15 mouse cellular contexts compared by ENCODE assay signal in the genomic region with DNA sequence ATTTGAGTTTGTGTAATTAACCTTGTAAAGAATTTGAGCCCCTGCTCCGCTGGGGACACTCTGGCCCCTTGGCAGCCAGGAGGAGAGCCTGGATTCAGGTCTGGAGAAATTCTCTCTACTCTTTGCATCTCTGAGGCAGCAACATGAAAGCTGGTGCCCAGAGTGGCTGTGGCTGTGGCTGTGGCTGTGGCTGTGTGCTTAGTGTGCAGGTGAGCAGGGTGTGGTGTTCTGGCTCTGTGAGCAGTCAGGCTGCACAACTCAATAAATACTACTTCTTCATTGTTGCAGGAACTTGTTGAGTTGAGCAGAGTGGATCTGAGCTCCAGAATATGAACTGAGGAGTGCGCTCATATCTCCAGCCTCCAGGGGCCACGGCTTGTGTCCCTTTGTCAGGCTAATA. TPM values are rescaled to one million over a fixed set of nuclear protein-coding genes. Genes with fewer than 3 reads are reported as not detected.
DNase-seq lines count a peak whose midpoint lies in the region; ATAC-seq and TF ChIP-seq lines count a peak whose summit lies in the region.
"Had no signal": no experiment of that assay in that cellular context is flagged by ENCODE, and none has a peak within 500 bp of the region (broad histone marks: within the 10 kb centered on the region; RNA-seq: fewer than 3 reads in every experiment).

No protein-coding gene starts in this region.

- no peak for TF ChIP-seq CTCF in lung, embryonic 14.5 days (IDR thresholded peaks at IDR 0.05; ENCODE audit: low read depth)

- H3K4me3 ChIP-seq in heart, embryonic 13.5 days: no peak overlapping the region
- H3K4me3 ChIP-seq in heart, embryonic 11.5 days (ENCODE audit: low read depth, low read length): no peak overlapping the region
- H3K4me3 ChIP-seq in lung, embryonic 14.5 days (ENCODE audit: low read depth, low read length): no peak overlapping the region
- no peak overlapping the region for H3K4me3 ChIP-seq in embryonic facial prominence, embryonic 13.5 days
- no peak overlapping the region for H3K4me3 ChIP-seq in stomach, embryonic 14.5 days (ENCODE audit: low read depth, low read length)
- H3K4me3 ChIP-seq: intestine, embryonic 15.5 days; layer of hippocampus, adult 2 months; left cerebral cortex, adult 2 months; liver, embryonic 12.5 days had no signal

- no peaks in the 10 kb centered on the region for H3K9me3 ChIP-seq in heart, embryonic 13.5 days
- no peaks in the 10 kb centered on the region for H3K9me3 ChIP-seq in heart, embryonic 11.5 days (replicated peaks; ENCODE audit: control insufficient read depth, low read length)
- no peaks in the 10 kb centered on the region for H3K9me3 ChIP-seq in lung, embryonic 14.5 days (ENCODE audit: low read depth, low read length)
- H3K9me3 ChIP-seq in embryonic facial prominence, embryonic 13.5 days: no peaks in the 10 kb centered on the region
- no peaks in the 10 kb centered on the region for H3K9me3 ChIP-seq in stomach, embryonic 14.5 days (ENCODE audit: control insufficient read depth, low read depth, low read length)
- H3K9me3 ChIP-seq: G1E; intestine, embryonic 15.5 days; liver, embryonic 12.5 days had no signal

- H3K9ac ChIP-seq in heart, embryonic 13.5 days: peak overlapping the region; percentile 67; the same call in 1 of the 2 replicates
- no peak overlapping the region for H3K9ac ChIP-seq in heart, embryonic 11.5 days (ENCODE audit: low read depth, low read length)
- H3K9ac ChIP-seq in lung, embryonic 14.5 days: no peak overlapping the region
- peak overlapping the region; percentile 62 for H3K9ac ChIP-seq in embryonic facial prominence, embryonic 13.5 days
- H3K9ac ChIP-seq in stomach, embryonic 14.5 days (replicated peaks; ENCODE audit: low read depth, low read length): no peak overlapping the region
- H3K9ac ChIP-seq: intestine, embryonic 15.5 days; liver, embryonic 12.5 days had no signal

- ATAC-seq in heart, embryonic 13.5 days (ENCODE audit: extremely low read depth, insufficient number of reproducible peaks, low FRiP score, low TSS enrichment): no peak
- no peak for ATAC-seq in heart, embryonic 11.5 days (replicated peaks; ENCODE audit: insufficient number of reproducible peaks, low FRiP score, low TSS enrichment)
- no peak for ATAC-seq in lung, embryonic 14.5 days (ENCODE audit: insufficient read depth)
- no peak for ATAC-seq in embryonic facial prominence, embryonic 13.5 days (ENCODE audit: insufficient number of reproducible peaks, insufficient read depth, low FRiP score, low TSS enrichment, low read depth)
- no peak for ATAC-seq in stomach, embryonic 14.5 days (ENCODE audit: insufficient number of reproducible peaks, insufficient read depth, low FRiP score, low read depth)
- ATAC-seq: liver, embryonic 12.5 days had no signal

- H3K27ac ChIP-seq in heart, embryonic 13.5 days (replicated peaks): no peak overlapping the region
- H3K27ac ChIP-seq in heart, embryonic 11.5 days (ENCODE audit: low read depth, low read length): no peak overlapping the region; the same call in 1 of the 2 replicates
- peak overlapping the region; percentile 10; the same call in 1 of the 2 replicates for H3K27ac ChIP-seq in lung, embryonic 14.5 days (ENCODE audit: low read depth)
- peak overlapping the region; percentile 68 for H3K27ac ChIP-seq in embryonic facial prominence, embryonic 13.5 days
- peak overlapping the region; percentile 66; the same call in 1 of the 2 replicates for H3K27ac ChIP-seq in stomach, embryonic 14.5 days (ENCODE audit: low read length)
- H3K27ac ChIP-seq: intestine, embryonic 15.5 days; layer of hippocampus, adult 2 months; left cerebral cortex, adult 2 months; liver, embryonic 12.5 days had no signal

- WGBS in heart, embryonic 13.5 days: 68% methylated on average over 3 of the region's 3 CpGs
- 80% methylated on average over 3 of the region's 3 CpGs for WGBS in heart, embryonic 11.5 days (ENCODE audit: insufficient replicate concordance)
- 60% methylated on average over 3 of the region's 3 CpGs for WGBS in lung, embryonic 14.5 days
- 67% methylated on average over 3 of the region's 3 CpGs for WGBS in embryonic facial prominence, embryonic 13.5 days
- WGBS in stomach, embryonic 14.5 days: 63% methylated on average over 3 of the region's 3 CpGs

- peaks cover 39% of the 10 kb centered on the region for H3K36me3 ChIP-seq in heart, embryonic 13.5 days
- H3K36me3 ChIP-seq in heart, embryonic 11.5 days (ENCODE audit: control insufficient read depth, insufficient read depth, low read length): peaks cover 11% of the 10 kb centered on the region; the same call in 1 of the 2 replicates
- peaks cover 32% of the 10 kb centered on the region for H3K36me3 ChIP-seq in lung, embryonic 14.5 days (ENCODE audit: insufficient read depth)
- peaks cover 51% of the 10 kb centered on the region for H3K36me3 ChIP-seq in embryonic facial prominence, embryonic 13.5 days
- H3K36me3 ChIP-seq in stomach, embryonic 14.5 days (ENCODE audit: control insufficient read depth, insufficient read depth, low read length): peaks cover 20% of the 10 kb centered on the region

- no peak for DNase-seq in lung, embryonic 14.5 days
- no peak for DNase-seq in lung, postnatal 14 days
- DNase-seq in MN1 (ENCODE audit: low spot score): no peak
- DNase-seq: adrenal gland, postnatal 14 days; spleen, adult 18-20 months had no signal

- H3K4me1 ChIP-seq in heart, embryonic 13.5 days: peaks cover 24% of the 10 kb centered on the region
- peaks cover 17% of the 10 kb centered on the region for H3K4me1 ChIP-seq in heart, embryonic 11.5 days (ENCODE audit: control insufficient read depth, insufficient read depth, low read length)
- 0 out of 2 replicates have a peak, but pooled peaks cover 5% of the 10 kb centered on the region for H3K4me1 ChIP-seq in lung, embryonic 14.5 days (ENCODE audit: insufficient read depth)
- H3K4me1 ChIP-seq in embryonic facial prominence, embryonic 13.5 days: peaks cover 17% of the 10 kb centered on the region
- H3K4me1 ChIP-seq in stomach, embryonic 14.5 days (ENCODE audit: control insufficient read depth, insufficient read depth, low read length): 0 out of 2 replicates have a peak, but pooled peaks cover 4% of the 10 kb centered on the region

- H3K27me3 ChIP-seq in heart, embryonic 13.5 days (replicated peaks): no peaks in the 10 kb centered on the region
- no peaks in the 10 kb centered on the region for H3K27me3 ChIP-seq in heart, embryonic 11.5 days (ENCODE audit: control insufficient read depth, insufficient read depth, low read length)
- no peaks in the 10 kb centered on the region for H3K27me3 ChIP-seq in lung, embryonic 14.5 days (ENCODE audit: insufficient read depth, low read length)
- no peaks in the 10 kb centered on the region for H3K27me3 ChIP-seq in embryonic facial prominence, embryonic 13.5 days
- H3K27me3 ChIP-seq in stomach, embryonic 14.5 days (ENCODE audit: control insufficient read depth, insufficient read depth, low read length): no peaks in the 10 kb centered on the region
- H3K27me3 ChIP-seq: intestine, embryonic 15.5 days; liver, embryonic 12.5 days had no signal

- no peak overlapping the region for H3K4me2 ChIP-seq in heart, embryonic 13.5 days
- no peak overlapping the region; the same call in 1 of the 2 replicates for H3K4me2 ChIP-seq in heart, embryonic 11.5 days
- no peak overlapping the region for H3K4me2 ChIP-seq in lung, embryonic 14.5 days
- H3K4me2 ChIP-seq in embryonic facial prominence, embryonic 13.5 days: no peak overlapping the region
- no peak overlapping the region for H3K4me2 ChIP-seq in stomach, embryonic 14.5 days (replicated peaks; ENCODE audit: low read depth, low read length)
- H3K4me2 ChIP-seq: intestine, embryonic 15.5 days; liver, embryonic 12.5 days had no signal

RNA-seq across cellular contexts. Expression of a gene that starts 14.4 kb away (rescaled TPM):
- polyA plus RNA-seq in heart, embryonic 13.5 days (2015; fragmentation: Nextera tagmentation; extraction: Ambion mirVana): 23.3 and 23.4 TPM in 2 replicates
- 19.1 and 21.3 TPM in 2 replicates for polyA plus RNA-seq in heart, embryonic 11.5 days (2014; fragmentation: Nextera tagmentation; extraction: Ambion mirVana)
- 27.2 and 30.6 TPM in 2 replicates for polyA plus RNA-seq in lung, embryonic 14.5 days (2014; fragmentation: Nextera tagmentation; extraction: Ambion mirVana)
- polyA plus RNA-seq in embryonic facial prominence, embryonic 13.5 days (2015; fragmentation: Nextera tagmentation; extraction: Ambion mirVana): 43.4 and 43.8 TPM in 2 replicates
- 30.8 and 30.9 TPM in 2 replicates for polyA plus RNA-seq in stomach, embryonic 14.5 days (2014; fragmentation: Nextera tagmentation; extraction: Ambion mirVana)

RNA-seq across cellular contexts. Expression of a gene that starts 23.0 kb away (rescaled TPM):
- polyA plus RNA-seq in heart, embryonic 13.5 days (2015; fragmentation: Nextera tagmentation; extraction: Ambion mirVana): not detected in 2 replicates
- polyA plus RNA-seq in heart, embryonic 11.5 days (2014; fragmentation: Nextera tagmentation; extraction: Ambion mirVana): not detected in 2 replicates
- polyA plus RNA-seq in lung, embryonic 14.5 days (2014; fragmentation: Nextera tagmentation; extraction: Ambion mirVana): not detected in 2 replicates
- polyA plus RNA-seq in embryonic facial prominence, embryonic 13.5 days (2015; fragmentation: Nextera tagmentation; extraction: Ambion mirVana): not detected in 2 replicates
- not detected in 2 replicates for polyA plus RNA-seq in stomach, embryonic 14.5 days (2014; fragmentation: Nextera tagmentation; extraction: Ambion mirVana)
- polyA plus RNA-seq: G1E; intestine, embryonic 15.5 days; liver, embryonic 12.5 days had no signal

RNA-seq across cellular contexts. Expression of a gene that starts 38.3 kb away (rescaled TPM):
- 183 and 184 TPM in 2 replicates for polyA plus RNA-seq in heart, embryonic 13.5 days (2015; fragmentation: Nextera tagmentation; extraction: Ambion mirVana)
- 155 and 275 TPM in 2 replicates for polyA plus RNA-seq in heart, embryonic 11.5 days (2014; fragmentation: Nextera tagmentation; extraction: Ambion mirVana)
- polyA plus RNA-seq in lung, embryonic 14.5 days (2014; fragmentation: Nextera tagmentation; extraction: Ambion mirVana): 0.80 and 3.2 TPM in 2 replicates
- 0.63 TPM in 1 of 2 replicates, not detected in the other for polyA plus RNA-seq in embryonic facial prominence, embryonic 13.5 days (2015; fragmentation: Nextera tagmentation; extraction: Ambion mirVana)
- polyA plus RNA-seq in stomach, embryonic 14.5 days (2014; fragmentation: Nextera tagmentation; extraction: Ambion mirVana): 4.2 and 4.7 TPM in 2 replicates
- polyA plus RNA-seq: G1E had no signal

RNA-seq across cellular contexts. Expression of a gene that starts 43.1 kb away (rescaled TPM):
- polyA plus RNA-seq in heart, embryonic 13.5 days (2015; fragmentation: Nextera tagmentation; extraction: Ambion mirVana): 0.79 and 0.99 TPM in 2 replicates
- polyA plus RNA-seq in heart, embryonic 11.5 days (2014; fragmentation: Nextera tagmentation; extraction: Ambion mirVana): 0.90 and 1.0 TPM in 2 replicates
- not detected in 2 replicates for polyA plus RNA-seq in lung, embryonic 14.5 days (2014; fragmentation: Nextera tagmentation; extraction: Ambion mirVana)
- not detected in 2 replicates for polyA plus RNA-seq in embryonic facial prominence, embryonic 13.5 days (2015; fragmentation: Nextera tagmentation; extraction: Ambion mirVana)
- not detected in 2 replicates for polyA plus RNA-seq in stomach, embryonic 14.5 days (2014; fragmentation: Nextera tagmentation; extraction: Ambion mirVana)
- polyA plus RNA-seq: G1E; intestine, embryonic 15.5 days; liver, embryonic 12.5 days; neural tube, embryonic 14.5 days had no signal

Comparison
In these comparisons a context has a peak if more than half of its experiments do, and no peak if none do; other contexts are left out.
1. H3K9ac ChIP-seq: peak in heart, embryonic 13.5 days (single experiment) and embryonic facial prominence, embryonic 13.5 days (single experiment); none in heart, embryonic 11.5 days (single experiment), lung, embryonic 14.5 days (single experiment) and stomach, embryonic 14.5 days (single experiment).
2. H3K27ac ChIP-seq: peak in lung, embryonic 14.5 days (single experiment), embryonic facial prominence, embryonic 13.5 days (single experiment) and stomach, embryonic 14.5 days (single experiment); none in heart, embryonic 13.5 days (single experiment) and heart, embryonic 11.5 days (single experiment).
3. RNA of a gene that starts 38.3 kb away (polyA plus RNA-seq): 155 to 275 TPM in heart, embryonic 11.5 days and 183 to 184 TPM in heart, embryonic 13.5 days; 4.2 to 4.7 TPM in stomach, embryonic 14.5 days, 0.80 to 3.2 TPM in lung, embryonic 14.5 days and 0.63 TPM in embryonic facial prominence, embryonic 13.5 days; every median in the first group is over 10 times any median in the second.